Mouse (Mus musculus) fibroblast of lung, adult 2 months (primary cell): ENCODE results near the gene Napsa.

Source experiments
- DNase-seq: peaks from one replicate; pipeline ENCODE4 v3.0.0-alpha.2; 2011; ENCODE audit warnings: low read depth

Gene Napsa

DNA sequence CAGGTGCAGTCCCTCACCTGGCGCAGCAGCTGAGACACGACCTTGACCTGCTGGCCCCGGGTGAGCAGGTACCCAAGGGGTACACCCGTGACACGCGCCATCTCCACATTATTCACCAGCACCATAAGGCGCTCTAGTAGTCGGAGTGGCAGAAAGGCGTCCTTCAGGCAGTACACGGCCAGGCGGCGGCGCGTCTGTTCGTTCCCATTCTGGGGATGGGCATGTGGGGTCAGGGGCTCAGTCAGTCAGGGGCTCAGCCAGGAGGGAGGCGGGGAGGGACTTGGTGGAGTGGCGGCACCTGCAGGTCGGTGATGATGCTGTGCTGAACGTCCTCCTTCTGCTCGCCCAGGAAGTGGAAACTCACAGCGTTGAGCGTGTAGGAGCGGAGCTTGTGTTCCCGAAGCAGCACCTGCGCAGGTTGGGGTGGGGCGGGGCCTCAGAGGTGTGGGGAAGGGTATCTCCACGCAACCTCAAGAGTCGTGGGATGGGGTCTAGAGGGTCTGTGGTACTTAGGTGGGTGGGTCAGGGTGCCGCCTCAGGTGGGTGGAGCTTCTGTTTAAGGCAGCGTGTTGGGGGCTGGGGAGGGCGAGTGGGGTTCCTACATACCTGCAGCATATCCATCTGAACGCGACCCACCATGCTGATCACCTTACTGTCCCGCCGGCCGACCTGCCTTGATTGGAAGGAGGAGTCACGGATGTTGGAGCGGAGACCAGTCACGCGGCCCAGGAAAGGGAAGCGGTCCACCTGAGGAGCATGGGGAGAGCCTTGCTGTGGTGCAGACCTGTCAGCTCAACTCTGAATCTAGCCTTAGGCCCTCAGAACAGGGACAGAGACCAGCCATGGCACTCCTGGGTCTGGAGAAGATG lies 33.2 kb upstream of the Napsa start:
- no peak for DNase-seq

DNA sequence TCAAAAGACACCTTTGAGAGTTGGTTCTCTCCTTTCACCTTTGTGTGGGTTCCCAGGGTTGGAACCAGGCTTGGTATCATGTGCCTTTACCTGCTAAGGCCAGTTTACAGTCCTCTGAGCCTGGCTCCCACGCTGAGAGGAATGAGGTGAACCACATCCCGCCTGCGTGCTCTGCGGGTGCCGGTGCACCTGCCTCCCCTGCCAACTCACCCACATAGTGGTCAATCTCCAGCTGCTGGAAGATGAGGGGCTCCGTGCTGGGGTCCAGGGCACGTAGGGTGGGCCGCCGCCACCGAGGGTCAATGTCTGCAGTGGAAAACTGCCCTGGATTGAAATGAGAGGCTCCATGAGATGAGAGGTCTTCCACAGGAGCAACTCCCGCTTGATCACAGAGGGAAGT lies 29.6 kb upstream of the Napsa start:
- no peak for DNase-seq

DNA sequence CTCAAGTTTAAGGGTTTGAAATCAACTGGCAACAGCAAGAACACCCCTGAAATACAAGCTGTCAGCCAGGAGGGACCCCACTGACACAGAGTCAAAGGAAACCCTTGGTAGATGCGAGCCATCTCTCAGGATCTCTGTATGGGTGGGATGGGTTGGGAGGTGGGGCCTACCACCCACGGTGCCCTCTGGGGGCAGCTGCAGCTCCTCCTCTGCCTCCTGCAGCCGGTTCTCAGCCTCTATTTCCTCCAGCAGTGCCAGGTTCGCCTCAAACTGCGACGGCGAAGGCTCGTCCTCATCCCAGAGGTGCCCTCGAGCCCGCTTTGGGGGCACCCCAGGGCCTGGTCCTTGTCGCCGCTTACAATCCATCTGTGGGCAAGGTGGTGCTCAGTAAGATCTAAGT lies 29.1 kb upstream of the Napsa start:
- DNase-seq: no peak

DNA sequence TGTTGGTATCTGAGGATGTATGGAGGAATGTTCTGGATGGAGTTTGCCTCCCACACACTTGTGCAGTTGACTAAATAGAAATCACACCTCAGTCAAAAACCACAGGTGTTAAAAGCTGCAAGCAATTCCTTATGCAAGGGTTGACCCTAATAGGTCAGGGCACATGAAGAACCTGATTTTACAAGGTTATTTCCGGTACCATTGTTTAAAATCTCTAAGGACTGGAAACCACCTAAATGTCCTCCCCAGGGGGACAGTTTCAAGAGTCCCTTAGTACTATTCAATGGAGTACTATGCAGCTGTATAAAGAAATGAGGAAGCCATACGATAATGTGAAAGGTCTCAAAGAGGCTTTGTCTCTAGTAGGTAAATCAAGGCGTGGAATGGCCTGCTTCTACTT lies 25.9 kb upstream of the Napsa start:
- no peak for DNase-seq

DNA sequence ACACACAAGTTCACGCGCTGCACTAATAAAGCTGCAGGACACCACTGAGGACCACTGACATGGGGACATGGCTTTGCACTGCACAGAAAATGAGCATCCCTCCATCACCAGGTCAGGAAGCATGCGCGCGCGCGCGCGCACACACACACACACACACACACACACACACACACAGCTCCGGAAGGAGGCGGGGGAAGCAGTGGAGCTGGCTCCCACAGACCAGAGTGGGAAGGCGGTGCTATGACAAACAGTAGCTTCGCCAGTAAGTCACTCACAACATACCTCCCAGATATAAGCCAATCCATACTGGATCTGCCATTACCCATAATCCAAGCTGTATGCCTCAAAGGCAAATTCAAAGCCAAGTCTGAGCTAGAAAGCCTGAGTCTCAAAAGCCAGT lies 25.1 kb upstream of the Napsa start:
- DNase-seq: no peak

DNA sequence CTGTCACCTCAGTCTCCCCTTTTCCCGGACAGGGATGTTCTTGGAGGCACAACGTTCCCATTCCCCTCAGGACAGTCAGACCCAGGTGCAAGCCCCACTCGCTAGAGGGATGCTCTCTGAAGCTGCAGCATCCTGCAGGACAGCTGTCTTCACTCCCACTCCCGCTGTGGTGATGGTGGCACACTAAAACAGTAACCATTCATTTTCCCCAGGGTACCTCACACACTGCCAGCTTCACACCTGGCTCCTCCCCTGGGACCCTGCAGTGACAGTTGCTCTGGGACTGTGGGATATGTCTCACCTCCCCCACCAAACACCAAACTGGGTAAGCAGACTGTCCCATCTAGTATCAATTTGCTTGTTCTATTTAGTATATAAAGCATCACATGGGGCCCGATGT lies 24.5 kb upstream of the Napsa start:
- DNase-seq: no peak

DNA sequence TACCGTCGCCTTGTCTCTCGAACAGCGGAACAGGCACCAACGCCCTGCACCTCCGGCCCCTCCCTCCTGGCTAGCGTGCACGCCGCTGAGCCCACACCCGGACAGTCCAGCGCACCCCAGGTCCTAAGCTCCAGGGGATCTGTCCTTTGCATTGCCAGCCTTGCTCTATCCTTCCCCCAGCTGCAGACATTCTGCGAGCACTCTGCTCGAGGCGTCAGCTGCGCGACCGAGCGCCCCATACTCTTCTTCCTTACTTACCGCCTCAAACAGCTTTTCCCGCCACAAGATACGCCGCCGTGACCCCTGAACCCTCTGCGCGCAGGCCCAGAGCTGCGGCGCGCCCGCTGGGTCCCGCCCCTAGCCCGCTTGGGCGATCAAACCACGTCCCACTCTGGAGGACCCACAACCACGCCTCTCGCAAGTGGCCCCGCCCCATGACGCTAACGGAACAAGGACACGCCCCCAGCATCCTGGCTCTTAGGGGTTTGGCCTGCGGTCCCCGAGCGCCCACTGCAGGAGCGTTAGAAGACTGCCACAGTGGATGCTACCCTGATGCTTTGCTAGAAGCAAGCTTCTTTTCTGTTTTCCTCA lies 23.6 kb upstream of the Napsa start, which contains the start of gene Pold1:
TSS of gene Pold1 (minus strand) at position 353 of the 591 bp plus-strand sequence.
- peak; percentile 99 for DNase-seq

DNA sequence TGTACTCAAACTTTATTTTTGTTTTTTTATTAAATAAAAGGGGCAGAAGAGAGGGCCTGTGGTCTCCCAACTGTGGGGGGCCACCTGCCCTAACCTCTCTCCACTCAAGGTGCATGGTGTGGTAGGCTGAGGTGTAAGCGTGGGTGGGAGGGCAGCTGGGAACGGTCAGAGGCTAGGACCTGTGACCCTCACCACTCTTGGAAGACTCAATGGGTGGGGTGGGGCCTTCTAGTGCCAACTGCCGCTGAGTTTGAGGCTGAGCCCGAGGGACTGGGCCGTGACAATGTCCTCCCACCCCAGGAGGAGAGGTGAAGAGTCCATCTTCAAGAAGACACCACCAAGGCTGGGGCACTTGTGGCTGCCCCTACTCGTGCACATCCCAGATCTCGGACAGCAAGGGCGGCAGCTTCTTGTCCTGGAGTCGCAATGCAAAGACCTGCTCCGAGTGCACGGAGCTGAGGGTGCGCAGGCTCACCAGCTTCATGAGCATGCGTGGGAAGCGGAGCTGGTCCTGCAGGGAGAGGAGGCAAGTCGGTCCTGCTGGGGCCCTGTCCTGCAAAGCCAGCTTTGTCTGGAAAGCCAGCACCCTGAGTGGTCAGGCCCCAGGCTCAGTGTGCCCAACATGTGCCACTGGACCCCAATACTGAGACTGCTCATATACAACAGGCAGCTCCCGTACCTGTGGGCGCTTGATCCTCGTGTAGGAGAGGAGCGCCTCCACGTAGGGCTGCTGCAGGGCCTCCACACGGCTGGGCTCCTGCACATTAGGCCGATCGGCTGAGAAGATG lies 22.4 kb upstream of the Napsa start:
- no peak for DNase-seq

DNA sequence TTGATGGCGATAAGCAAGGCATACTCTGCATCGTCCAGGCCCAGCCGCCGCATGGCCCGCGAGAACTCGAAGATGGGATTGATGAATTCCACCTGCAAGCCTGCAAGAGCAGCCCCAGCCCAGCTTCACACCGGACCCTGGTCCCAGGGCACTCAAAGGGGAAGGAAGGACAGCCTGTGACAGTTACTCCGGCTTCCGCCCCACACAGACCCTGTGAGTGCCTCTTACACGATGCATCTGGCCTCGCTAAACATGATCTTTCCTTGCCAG lies 21.8 kb upstream of the Napsa start:
- DNase-seq: no peak

DNA sequence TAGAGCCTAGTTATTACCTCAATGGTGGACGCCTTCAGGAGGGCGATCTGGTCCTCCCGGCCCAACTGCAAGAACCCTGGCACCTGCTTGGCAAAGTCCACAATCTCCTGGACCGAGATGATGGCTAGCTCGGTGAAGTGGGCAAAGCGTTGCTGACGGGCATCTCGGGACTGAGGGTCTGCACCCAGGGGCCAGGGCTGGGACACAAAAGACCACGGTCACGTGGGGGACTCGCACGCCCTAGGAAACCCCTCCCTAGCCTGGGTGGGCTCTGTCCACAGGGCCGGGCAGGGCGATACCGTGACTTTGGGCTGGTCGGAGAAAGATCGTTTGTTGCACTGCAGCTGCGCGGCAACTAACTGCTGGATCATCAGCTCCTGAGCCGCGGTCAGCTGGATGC lies 20.9 kb upstream of the Napsa start:
- DNase-seq: no peak

DNA sequence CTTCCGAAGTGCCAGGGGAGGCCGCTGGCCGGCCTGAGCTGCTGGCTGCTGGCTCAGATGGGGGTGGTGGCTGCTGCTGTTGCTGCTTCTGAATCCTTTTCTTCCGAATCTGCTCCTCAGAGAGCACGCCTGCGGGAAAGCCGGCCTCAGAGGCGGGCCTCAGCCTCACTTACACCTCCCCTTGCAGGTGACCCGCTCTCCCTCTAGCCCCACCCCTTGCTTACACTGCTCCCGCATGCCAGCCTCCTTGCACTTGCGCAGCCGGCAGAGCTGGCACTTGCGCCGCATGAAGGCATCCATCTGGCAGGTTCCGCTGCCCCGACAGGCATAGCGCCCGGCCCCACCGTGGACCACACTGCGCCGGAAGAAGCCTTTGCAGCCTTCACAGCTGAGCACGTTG lies 20.4 kb upstream of the Napsa start:
- DNase-seq: no peak

DNA sequence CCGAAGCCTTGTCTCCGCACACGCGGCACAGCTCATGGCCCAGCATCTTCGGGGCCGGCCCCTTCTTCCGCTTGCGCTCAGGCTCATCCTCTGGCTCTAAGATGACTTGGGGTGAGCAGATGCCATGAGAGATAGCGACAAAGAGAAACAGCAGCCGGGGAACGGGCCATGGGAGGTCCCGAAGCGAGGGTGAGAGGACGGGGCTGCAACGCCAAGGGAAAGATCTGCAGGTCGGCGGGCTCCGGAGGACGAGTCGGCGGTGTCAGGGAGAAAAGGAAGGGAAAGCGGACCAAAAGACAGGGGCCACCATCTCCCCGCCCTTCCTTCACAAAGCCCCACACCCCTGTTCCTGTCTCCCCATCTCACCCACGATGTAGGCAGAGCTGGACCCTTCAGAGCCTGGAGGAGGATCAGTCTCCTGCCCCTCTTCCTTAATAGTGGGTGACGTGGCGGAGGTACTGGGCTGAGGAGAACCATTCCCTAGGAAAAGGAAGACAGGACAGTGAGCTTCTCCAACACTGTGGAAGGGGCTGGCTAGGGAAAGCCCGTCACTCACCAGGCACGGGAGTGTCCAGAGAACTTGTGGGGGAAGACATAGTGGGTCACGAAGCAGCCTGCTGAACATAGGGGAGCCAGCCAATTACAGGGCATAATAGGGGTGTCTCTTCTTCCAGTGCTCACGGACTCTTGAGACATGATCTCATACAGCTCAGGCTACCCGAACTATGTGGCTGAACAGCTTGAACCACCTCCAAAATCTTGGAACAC lies 19.9 kb upstream of the Napsa start:
- DNase-seq: no peak

DNA sequence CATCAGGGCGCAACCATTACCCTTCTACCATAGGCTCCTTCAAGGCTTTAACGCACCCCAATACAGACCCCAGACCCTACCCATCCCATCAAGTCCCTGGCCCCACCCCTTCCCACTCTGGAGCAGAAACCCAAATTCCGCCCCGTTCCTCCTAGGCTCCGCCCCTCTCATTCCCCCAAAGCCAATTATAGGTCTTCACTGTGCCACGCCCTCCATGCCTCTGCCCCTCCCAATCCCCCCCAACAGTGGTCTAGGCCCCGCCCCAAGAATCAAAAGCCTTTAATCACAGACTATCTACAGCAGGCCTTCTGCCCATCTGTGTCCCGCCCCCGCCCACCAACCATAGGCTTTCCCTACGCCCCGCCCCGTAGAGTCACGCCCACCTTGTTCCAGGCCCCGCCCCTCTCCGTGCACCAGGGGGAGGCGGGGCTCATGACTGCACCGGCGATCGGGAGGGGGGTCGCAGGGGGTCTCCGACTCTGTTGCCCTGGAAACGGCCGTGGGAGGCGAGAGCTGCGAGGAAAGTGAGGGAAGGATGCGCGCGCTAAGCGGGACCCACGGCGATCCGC lies 18.9 kb upstream of the Napsa start:
- DNase-seq: peak; percentile 62

DNA sequence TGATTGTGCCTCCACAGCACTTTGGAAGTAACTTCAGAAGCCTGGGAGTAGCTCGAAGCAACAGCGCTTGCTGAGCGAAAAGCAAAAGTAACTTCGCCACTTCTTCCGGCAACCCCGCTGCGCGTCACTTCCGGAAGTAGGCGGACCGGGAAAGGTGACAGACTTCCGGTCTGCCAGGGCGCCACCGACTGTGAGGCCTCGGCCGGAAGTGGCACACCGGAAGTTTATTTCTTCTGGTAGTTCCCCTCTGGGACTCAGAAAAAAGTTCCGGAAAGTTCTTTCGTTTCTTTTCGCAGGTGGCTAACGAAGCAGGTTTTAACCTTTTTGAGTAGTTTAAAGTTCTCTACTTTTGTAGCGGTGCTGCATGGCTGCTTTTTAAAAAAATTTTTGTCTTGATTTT lies 18.4 kb upstream of the Napsa start, which contains the start of gene Nr1h2:
TSS of gene Nr1h2 (minus strand) at position 126 of the 400 bp plus-strand sequence.
- DNase-seq: peak; percentile 82

DNA sequence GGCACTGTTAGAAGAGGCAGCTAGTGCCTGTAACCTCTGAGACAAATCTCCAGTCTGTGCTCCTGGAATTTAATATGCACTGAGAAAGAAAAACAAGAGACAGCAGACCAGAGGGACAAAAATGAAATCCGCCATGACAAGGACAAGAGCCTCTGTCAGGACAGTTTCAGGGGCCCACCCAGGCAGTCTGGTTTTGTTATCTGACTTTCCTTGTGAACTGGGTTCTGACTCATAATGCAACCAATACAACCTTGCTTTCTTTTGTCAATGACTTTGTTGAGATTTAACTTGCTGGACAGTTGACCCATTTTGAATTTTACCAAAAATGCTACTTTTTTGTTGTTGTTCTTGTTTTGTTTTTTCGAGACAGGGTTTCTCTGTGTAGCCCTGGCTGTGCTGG lies 14.6 kb upstream of the Napsa start:
- DNase-seq: no peak

DNA sequence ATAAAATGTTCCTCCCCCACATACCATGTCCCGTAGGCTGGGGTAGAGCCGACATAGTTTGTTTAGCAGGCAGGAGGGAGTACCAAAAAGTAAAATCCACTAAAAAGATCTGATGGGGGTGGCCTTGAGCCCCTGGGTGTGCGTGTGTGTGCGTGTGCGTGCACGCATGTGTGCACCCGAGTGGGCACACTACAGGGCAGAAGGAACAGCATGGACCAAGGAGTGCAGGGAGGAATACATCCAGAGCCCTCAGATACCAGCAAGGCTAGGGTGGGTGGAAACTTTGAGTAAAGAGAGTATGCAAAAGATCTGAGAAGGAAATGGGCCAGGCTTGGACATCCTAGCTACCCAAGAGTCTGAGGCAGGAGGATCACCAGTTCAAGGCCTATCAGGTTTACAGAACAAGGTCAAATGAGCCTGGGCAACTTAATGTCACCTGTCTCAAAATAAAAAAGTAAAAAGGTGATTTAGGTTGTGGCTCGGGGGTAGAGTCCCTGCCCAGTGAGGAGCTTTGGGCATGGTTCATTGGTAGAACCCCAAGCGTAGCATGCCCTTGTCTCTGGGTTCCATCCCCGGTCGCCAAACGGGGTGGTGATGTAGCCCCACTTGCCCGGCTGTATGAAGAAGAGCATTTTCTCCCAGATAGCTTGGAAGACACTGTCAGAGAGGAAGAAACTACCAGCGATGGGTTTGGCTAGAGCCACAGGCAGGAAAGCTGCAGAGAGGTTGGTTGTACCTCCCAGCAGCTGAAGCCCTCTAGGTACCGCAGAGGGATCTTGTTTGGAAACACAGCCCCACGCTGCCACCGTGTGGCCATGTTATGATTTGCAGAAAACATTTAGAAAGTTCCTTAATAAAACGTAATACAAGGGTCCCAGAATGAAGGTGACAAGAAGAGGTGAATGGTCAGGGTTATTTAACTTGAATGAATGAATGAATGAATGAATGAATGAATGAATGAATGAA lies 11.5 kb upstream of the Napsa start:
- peak; percentile 67 for DNase-seq

DNA sequence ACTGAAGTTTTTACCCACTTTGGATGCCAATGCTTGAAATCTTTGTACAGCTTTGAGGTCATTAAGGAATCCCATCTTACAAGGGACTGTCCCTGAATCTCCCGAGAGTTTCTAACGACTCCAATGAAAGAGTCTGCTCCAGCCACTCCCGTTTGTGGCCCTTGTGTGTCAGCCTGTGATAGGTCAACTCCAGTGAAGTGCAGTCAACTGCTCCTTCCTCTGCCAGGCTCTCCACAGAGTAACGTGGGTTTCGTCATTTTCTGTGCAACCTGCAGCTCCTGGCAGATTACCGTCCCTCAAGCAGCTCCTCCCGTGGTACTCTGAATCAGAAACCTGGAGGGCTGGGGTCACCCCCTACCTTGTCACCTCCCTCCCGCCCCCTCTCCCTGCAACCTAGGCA lies 8.9 kb upstream of the Napsa start:
- DNase-seq: no peak

DNA sequence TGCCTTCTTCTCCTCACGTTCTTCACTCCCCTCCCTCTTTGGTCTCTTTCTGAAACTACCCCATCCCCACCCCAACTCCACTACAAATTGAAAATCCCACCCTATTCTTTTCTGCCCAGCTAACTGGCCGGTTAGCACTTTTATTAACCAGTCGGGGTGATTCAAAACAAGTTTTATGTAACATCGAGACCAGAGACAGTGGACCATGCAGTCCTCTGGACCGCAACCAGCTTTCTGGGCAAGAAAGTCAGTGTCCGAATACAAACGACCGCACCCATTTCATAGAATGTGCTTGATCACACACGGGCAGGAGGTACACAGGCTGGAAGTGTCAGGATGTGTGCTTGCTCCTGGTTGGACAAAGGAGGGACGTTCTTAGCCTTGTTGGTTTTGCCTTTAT lies 7.7 kb upstream of the Napsa start:
- no peak for DNase-seq

DNA sequence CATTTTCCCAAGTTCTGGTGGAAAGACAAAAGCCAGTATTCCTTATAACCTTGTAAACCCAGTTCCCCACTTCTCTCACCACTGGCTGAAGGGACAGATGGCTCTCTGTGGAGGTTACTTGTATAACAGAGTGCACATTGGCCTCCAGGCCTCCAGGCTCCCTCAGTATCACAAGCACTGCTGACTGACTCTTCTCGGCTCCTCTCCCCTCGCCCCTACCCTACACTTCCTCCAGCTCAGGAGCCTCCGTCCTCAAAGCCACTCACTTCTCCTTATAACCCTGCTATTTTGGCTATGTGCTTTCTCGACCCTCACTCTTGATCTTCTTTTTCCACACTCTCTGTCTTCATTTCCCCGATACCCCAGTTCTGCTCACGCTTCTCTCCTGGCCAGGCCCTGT lies 6.8 kb upstream of the Napsa start:
- DNase-seq: no peak

DNA sequence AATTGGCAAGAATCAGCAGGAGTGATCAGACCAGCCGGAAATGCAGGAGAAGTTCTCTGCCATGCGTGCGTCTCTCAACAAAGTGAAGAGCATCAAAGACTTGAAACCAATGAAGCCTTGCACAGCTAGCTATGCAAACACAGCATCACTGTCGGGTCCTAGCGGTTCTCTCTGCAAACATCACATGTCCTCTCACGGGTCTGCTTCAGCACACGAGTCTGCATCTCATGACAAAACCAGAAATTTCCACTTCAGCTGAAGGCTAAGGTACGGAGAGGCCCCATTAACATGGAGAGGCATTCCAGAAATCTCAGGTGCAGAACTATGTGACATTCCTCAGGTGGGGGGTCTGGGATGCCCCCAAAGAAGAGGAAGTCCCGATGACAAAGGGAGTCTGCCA lies 3.4 kb upstream of the Napsa start:
- no peak for DNase-seq

DNA sequence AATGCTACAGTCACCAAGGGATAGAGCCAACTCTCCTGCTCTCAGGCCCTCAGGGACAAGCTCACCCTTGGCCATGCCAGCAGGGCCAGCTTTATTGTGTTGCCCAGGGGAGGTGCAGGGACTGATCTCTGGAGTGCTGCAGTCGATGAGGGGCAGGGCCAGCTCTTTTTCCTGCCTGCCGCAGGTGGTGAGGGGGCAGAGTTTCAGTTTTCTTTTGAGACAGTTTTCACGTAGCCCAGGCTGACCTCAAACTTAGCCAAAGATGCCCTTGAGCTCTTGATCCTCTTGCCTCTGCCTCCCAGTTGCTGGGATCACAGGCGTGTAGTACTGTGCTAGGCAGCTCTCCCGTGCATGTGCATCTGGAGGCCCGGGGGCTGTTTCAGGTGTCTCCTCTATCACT lies 1.2 kb upstream of the Napsa start:
- DNase-seq: no peak
